Mouse (Mus musculus) R1 (cell line): ENCODE data around the gene Bsx.

Experiments
- DNase-seq: peaks from one replicate; pipeline ENCODE4 v3.0.0-alpha.2; 2018; ENCODE audit warnings: low read depth, low spot score

Bsx gene

DNA sequence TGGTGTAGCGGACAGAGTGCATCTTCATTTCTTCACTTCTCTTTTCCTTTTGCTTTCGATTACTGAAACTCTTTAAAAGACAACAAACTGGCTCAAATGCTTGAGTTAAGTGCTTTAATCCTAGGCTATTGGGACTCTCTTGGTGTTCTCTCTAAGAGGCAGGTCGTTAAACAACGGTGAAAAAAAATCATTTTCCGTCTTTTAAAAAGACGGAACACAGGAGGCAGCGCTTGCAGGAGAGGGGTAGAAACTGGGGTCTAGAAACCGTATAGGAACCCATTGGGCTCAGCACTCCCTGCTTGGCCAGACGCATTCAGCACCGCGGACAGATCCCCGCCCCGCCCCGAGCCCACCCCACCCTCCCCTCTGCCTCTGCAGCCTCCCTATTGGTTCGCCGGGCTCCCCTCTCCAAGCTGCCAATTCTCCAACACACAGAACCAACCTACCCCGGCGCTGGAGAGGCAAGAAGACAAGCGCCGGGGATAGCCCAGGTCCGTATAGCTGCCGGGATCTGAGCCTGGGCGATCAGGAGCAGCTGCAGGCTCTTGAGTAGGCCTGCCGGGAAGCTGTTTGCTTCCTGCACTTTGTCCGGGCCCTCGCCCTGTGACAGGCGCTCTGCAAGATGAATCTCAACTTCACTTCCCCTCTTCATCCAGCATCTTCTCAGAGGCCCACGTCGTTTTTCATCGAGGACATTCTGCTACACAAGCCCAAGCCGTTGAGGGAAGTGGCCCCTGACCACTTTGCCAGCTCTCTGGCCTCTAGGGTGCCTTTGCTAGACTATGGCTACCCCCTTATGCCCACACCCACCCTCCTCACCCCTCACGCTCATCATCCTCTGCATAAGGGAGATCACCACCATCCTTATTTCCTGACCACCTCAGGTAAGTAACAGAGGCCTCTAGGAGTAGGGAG lies at the start of gene Bsx:
Gene Bsx (plus strand): TSS at position 572 of the 915 bp plus-strand sequence.
- DNase-seq: peak; percentile 85

DNA sequence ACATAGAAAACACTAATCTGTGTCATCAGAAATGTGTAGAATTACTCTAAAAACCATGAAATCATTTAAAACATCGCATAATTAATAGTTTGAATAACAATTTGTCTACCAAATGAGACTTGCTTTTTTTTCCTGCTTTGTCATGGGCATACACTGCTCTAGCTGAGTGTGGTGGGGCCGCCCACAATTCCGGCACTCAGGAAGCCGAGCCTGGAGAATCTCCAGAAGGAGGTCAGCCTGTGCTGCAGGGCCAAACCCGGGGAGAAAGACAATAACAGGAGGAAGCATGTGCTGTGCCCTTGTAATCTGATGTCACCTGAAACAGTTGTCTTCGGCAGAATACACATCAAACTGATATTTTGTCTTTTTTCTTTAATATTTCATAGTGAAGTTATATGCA lies 48.3 kb upstream of the Bsx start:
- DNase-seq: no peak

DNA sequence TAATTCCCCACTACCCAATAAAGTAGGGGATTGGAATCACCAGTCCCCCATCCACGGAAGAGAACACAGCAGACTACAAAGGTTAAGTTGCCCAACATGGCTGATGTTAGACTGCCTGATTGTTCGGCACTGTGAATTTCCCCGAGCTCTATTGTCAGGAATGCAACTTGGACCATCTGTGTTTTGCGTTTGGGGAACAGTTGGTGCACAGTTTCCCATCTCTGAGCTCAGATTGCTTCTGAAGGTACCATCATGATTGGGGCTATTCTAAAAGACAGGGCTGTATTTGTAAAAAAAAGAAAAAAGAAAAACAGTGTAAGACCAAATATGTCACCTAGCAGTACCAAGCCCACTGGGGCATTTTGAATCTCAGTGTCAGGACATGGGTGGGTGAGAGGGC lies 46.6 kb upstream of the Bsx start:
- no peak for DNase-seq

DNA sequence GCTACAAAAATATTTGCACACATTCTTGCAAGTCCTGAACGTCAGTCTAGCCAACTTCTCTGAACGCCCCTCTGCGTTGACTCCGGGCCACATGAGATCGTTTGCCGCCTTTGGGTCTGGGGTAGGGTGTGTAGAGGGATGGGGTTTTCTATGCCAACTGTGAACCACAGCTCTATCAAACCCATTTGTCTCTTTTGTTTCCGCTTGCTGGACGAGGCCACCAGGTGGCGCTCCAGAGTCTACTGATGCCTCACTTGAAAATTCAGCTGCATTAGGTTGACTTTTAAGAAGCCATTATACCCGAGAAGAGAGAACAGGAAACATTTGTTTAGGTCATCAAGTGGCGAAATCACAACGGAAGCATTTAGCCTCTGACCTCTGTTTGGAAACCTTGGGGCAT lies 39.4 kb upstream of the Bsx start:
- peak; percentile 71 for DNase-seq

DNA sequence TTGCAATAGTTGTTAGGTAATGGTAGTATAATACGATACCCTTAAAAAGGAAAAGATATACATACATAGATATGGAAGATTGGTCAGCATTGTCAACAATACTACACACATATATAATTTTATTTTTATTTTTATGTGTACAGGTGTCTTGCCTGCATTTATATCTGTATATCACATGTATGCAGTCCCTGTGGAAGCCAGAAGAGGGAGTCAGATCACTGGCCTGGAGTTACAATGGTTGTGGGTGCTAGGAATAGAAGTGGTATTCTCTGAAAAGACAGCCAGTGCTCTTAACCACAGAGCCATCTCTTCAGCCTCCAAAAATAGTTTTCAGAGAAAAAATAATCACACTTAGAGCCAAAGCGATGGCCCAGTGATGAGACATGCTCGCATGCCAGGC lies 37.2 kb upstream of the Bsx start:
- DNase-seq: peak; percentile 45

DNA sequence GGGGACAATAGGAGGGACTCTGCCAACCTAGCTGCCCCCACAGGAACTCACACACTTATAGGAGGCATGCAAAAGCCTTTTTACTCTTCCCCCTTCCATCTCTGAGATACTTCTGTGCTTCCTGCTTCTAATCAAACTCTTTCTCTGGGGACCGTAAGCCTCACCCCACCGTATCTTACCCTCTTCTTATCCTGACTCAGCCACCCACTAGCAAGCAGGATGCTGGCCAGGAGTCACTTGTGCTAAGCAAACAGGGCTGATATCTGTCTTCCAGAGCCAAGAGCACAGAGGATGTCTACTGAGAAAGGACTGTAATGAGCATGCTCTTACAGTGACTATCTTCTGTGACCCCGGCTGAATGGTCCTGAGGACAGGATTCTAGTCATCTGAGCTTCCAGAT lies 34.3 kb upstream of the Bsx start:
- no peak for DNase-seq

DNA sequence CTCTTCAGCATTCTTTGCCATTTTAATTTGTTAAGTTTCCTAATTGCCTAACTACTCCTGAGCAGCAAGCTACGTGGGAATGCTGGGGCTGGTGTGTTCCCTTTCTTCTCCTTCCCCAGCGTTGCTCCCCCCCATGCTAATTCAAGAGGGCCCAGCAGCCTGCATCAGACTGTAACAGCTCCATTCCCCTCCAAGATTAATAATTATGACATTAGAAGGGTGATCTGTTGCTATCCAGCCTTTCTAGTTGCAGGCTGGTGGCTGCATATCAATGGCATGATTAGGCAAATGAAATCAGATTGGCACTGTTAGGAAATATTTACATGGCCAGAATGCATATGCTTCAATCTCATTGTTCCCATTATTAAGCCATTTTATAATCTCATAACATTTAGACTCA lies 22.4 kb upstream of the Bsx start:
- no peak for DNase-seq

DNA sequence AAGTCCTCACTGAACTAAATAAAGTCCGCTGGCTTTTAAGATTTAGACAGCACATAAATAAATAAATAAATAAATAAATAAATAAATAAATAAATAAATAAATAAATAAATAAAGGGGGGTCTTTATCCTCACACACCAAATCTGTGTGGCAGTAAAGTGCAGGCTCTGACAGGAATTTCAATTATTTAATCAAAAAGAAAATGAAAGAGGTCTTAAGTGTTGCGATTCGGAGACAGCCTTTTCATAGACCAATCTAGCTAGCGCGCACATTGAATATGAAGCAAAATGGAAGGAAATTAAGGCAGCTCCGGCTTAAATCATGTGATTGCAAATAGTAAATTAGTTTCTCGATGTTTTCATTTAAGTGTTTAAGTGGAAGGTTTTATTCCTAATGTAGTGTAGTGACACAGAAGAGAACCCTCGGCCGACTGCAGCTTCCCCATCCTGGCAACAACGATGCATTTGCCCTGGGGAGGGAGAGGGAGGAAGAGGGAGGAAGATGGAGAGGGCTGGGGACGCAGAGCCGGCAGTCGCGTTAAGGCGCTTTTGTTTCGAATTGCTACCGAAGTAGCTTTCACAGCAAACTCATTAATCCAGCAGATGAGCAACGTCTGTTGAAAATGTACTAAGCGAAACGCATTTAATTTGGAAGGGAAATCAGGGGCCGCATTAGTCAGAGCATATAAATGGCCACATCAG lies 15.3 kb upstream of the Bsx start:
- no peak for DNase-seq

DNA sequence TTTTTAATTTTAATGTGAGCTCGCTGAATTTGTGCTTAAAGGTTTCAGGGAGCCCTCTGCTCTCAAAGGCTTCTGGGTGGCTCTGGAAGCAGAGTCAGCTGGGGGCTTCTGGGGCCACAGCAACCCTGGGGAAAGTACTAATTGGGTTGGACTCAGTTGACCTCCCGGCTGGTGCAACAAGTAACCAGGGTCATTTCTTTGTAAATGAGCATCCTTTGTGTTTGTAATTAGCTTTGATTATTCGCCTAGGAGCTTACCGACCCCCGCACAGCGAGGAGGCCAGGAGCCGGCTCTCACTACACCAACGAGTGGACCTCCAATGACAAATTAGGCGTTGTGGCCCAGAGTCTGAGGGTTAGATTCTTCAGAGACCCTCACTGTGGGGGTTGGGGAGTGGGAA lies 14.7 kb upstream of the Bsx start:
- DNase-seq: peak; percentile 58

DNA sequence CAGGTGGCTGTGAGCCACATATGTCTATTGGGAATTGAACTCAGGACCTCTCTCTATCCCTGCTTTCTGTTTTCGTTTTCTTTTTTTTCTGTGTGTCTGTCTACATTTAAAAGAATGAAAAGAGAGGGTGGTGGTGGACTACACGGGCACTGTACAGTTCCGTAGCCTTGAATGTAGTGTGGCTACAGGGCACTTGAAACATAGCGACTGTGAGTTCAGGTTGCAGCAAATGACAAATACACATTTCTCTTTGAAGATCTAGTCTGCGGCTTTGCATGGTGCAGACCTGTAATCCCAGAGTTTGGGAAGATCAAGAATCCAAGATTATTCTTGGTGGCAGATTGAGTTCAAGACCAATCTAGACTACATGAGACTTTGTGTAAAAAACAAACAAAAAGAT lies 3.6 kb upstream of the Bsx start:
- DNase-seq: no peak

DNA sequence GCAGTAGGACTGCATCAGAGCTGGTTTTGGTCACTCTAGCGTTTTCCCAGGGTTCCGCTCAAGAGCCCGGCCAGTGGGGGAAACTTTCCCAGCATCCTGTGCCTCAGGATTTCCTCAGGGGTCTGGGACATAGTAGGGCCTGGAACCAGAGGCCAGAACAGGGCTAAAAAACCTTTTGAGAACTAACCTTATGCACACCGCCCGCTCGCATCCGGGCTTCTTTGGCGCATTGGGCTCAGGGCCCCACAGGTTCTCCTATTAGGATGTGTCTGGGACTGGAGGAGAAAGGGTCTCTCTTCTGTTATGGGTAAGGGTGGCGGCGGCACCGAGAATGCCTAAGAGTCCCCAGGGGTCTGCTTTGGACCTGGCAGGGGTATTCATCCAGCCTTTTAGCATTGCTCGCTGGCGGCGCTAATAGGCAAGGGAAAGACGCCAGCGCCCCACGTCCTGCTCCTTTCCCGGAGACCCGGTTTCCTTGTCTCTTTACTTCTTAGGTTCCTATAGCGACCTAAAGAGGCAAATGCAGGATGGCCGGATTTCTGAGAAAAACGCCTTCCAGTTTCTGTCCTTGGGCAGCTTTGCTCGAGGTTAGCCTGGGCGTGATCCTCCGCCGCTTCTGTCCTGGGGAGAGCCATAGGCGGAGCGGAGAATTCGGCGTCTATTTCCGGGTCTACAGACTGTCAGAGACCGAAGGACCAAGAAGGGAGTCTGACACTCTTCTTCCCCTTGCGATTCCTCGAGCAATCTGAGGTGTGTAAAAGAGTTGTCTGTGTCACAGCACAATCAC lies 2.4 kb upstream of the Bsx start:
- DNase-seq: peak; percentile 62

DNA sequence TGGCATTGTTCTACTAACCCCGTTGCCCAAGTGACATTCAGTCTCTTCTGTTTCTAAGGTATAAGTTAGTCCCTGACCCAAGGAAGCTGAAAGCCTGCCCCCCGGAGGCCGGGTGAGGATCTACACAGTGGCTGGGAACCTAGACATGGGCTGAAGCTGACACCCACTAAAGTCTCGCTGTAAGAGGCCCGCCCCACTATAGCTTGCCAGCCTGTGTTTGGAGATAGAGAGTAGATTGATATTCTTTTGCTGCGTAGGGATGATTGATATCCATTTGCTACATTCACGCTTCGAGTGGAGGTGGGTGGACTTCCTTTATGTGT lies 1.8 kb upstream of the Bsx start:
- DNase-seq: peak; percentile 70

DNA sequence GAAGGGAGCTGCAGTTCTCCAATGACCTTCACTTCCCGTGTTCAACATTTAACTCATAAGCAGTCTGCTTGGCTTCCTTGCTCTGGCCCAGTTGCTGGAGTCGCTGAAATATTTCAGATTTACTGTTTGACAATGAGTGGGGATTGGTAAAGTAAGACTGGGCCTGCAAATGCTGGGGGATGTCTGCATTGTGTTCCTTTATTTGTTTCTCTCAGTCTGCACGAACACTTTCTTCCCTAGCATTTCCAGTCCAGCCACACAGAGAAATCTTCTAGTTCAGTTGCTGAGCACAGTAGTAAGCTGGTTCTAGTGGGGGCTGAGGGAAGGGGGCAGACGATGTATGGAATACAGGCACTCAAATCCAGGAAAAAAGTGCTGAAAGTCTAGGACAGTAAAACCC lies 1.0 kb downstream of the Bsx start:
- no peak for DNase-seq

DNA sequence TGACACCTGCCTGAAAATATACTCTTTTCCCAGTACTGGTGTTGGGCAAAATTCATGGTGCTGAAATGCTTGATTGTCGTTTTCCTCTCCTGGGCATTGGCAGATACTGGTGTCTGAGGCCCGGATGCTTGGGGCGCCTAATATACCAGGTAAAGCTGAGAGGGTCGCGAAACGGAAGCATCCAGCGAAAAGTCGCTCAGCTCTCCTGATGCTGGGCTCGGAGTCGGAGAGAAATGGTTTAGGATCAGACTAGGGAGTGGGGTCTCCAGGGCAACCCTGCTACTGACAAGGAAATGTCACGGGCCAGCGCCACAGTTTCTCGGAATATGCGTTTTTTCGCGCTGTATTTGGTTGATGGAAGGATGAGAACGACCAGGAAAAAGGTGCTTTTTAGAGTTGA lies 1.5 kb downstream of the Bsx start:
- peak; percentile 18 for DNase-seq

DNA sequence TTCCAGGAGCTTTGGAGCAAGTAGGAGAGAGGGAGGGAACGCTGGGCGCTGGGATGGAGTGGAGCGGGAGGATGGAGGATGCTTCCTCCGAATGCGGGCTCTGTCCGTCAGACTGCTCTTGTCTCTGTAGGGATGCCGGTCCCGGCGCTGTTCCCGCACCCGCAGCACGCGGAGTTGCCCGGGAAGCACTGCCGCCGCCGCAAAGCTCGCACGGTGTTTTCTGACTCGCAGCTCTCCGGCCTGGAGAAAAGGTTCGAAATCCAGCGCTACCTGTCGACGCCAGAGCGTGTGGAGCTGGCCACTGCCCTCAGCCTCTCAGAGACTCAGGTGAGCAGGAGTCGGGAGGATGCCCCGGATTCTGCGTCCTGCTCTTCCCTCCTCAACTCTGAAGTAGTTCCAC lies 2.2 kb downstream of the Bsx start:
- peak; percentile 24 for DNase-seq

DNA sequence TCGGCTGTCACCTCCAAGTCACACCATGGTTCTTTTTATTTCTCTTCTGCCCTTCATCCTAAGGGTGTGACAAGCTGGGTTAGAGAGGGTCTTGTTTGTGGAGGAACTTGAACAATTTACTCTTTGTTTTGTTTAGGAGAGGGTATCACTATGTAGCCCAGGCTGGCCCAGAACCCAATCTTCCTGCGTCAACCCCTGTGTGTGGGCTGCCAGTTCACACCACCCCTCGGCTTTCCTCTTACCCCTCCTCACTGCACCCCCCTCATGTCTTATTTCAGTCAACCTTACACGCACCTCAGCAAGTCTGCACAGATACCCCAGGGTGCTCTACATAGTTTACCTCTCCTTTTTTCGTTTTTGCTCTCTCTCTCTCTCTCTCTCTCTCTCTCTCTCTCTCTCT lies 2.8 kb downstream of the Bsx start:
- no peak for DNase-seq

DNA sequence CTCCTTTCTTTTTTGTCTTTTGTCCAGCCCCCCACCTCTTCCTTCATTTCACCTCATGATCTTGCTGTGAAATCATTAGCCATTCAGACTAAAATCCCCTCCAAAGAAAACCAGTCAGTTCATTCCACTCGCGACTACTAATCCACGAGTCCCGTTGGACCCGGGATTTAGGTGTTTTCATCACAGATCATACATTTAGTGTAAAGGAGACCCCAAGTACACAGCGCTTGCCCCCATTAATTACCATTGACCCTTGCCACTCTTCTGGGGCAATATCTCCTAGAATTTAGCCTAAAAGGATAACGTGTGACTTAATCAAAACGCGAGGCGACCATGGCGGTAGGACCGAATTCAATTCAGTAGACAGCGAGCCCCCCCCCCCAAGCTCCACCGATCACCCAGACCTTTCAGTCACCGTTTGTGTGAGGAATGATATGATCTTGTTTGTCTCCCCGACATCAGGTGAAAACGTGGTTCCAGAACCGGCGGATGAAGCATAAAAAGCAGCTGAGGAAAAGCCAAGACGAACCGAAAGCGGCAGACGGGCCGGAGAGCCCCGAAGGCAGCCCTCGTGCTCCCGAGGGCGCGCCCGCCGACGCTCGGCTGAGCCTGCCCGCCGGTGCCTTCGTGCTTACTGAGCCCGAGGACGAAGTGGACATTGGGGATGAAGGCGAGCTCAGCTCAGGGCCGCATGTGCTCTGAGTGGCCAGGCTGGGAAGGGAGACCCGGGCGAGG lies 3.4 kb downstream of the Bsx start:
- peak; percentile 32 for DNase-seq

DNA sequence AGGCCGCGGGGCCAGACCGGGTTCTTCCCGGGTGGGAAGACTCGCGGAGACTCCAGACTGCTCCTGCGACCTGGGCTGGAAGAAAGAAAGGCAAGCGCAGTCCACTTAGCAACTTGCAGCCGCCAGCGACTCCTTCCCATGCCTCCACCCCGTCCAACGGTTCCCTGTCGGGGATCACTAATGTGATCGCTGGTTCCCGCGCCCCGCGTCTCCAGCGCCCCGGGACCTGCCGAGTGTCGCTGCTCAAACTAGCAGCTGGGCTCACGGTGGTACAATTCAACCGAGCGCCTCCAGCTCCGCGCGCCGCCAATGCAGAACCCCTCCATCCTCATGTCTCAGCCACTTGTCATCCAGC lies 3.9 kb downstream of the Bsx start:
- peak; percentile 46 for DNase-seq

DNA sequence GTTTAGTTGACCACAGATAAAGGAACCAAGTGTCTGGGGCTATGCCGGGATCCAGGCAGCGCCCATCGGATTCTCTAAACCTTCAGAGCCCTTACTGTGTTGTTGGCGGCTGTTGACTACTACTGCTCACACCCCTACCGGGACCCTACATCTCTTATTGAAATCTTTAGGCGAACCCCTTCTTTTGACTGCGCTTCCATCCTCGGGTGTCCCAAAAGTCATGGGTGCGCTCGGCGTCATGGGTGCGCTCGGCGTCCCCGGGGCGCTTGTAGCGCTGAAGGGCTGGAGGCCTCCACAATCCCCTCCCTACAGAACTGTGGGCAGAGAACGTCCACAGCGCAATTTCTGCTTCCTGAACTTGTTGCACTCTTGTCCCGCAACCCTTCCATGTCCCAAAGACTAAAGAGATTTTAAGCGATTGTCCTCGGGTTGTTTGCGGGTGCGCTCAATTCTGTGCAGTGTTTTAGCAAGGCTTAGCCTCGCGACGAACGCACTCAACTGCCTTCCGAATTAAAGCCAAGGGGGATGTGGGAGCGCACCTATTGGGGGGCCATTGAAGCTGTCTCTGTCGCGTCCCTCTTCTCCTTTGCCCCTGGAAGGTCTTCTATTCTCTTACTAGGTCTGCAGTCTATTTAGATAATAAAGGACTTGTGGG lies 4.5 kb downstream of the Bsx start:
- peak; percentile 41 for DNase-seq

DNA sequence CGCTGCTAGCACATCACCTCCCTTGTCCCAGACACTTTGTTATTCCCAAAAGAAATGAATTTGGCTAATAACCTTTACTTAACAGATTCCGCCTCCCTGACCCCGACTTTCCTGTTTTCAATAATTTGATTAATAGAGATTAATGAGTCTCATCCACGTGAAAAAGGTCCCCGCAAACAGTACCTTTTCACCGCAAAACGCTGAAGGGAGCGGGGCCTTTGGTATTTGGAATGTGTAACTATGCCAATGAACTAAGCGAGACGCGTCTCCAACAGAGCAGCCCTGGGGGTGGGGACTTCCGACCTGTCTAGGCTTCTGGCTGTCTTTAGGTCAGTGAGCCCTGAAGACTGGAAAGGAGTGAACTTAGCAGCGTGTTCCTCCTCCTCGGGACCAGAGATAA lies 5.1 kb downstream of the Bsx start:
- DNase-seq: peak; percentile 72

DNA sequence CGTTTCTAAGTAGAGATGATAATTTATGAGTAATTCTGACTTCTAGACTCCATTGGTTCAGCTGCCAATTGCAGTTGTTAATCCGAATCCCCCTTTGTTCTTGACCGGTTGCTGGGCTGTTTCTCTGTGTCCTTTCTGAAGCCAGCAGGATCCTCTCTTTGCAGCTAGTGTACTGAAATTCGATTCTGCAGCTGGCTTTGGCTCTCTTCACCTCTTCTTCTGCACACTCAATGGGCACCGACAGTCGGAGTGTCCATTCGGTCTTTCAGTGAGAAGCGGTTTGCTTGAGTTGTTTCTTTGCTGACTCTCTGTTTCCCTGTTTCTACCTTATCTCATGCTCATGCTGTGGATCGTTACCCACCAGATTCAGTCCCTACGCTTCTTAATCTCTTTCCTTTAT lies 11.7 kb downstream of the Bsx start:
- DNase-seq: no peak
